Mouse (Mus musculus) ovary, adult 18-20 months (tissue): ENCODE measurements at regions not wholly inside any gene's neighbourhood (a gene's known extent, or its start where the extent isn't known, plus 50 kb on each side); places are given as distances from the start of the nearest gene placed in this dataset.

Experiments used
- DNase-seq: peaks from one replicate; pipeline ENCODE4 v3.0.0; 2022; ENCODE audit warnings: low spot score, mixed read lengths

GRCm38 (mm10) chr13:101555371-101555874, 212.6 kb downstream of the Pik3r1 start:
- no peak for DNase-seq

GRCm38 (mm10) chr13:101553131-101553549, 214.9 kb downstream of the Pik3r1 start:
- DNase-seq, result no peak

- no peak for DNase-seq
Observed at GRCm38 (mm10) chr13:101552451-101552850, 215.6 kb downstream of the Pik3r1 start.

GRCm38 (mm10) chr13:101551068-101551467, 216.9 kb downstream of the Pik3r1 start:
- DNase-seq, result no peak

GRCm38 (mm10) chr13:101550526-101550925, 217.5 kb downstream of the Pik3r1 start:
- no peak for DNase-seq

GRCm38 (mm10) chr13:101547887-101548286, 220.1 kb downstream of the Pik3r1 start:
- no peak for DNase-seq

GRCm38 (mm10) chr13:101547365-101547764, 220.7 kb downstream of the Pik3r1 start:
- no peak for DNase-seq

- no peak for DNase-seq
Observed at GRCm38 (mm10) chr13:101545344-101546181, 222.5 kb downstream of the Pik3r1 start.

- no peak for DNase-seq
Observed at GRCm38 (mm10) chr13:101540391-101541191, 227.4 kb downstream of the Pik3r1 start.

GRCm38 (mm10) chr13:101538110-101538509, 229.9 kb downstream of the Pik3r1 start:
- DNase-seq, result no peak

GRCm38 (mm10) chr13:101536019-101536418, 232.0 kb downstream of the Pik3r1 start:
- DNase-seq, result no peak

GRCm38 (mm10) chr13:101535331-101535866, 232.6 kb downstream of the Pik3r1 start:
- no peak for DNase-seq

- DNase-seq, result no peak
Observed at GRCm38 (mm10) chr13:101534490-101534889, 233.5 kb downstream of the Pik3r1 start.

GRCm38 (mm10) chr13:101532913-101533312, 235.1 kb downstream of the Pik3r1 start:
- DNase-seq, result no peak

- no peak for DNase-seq
Observed at GRCm38 (mm10) chr13:101527691-101528090, 240.3 kb downstream of the Pik3r1 start.

GRCm38 (mm10) chr13:101524781-101525180, 243.2 kb downstream of the Pik3r1 start:
- DNase-seq, result no peak

GRCm38 (mm10) chr13:101524223-101524622, 243.8 kb downstream of the Pik3r1 start:
- DNase-seq, result peak; percentile 13

- no peak for DNase-seq
Observed at GRCm38 (mm10) chr13:101523492-101523891, 244.5 kb downstream of the Pik3r1 start.

GRCm38 (mm10) chr13:101522597-101522996, 245.4 kb downstream of the Pik3r1 start:
- DNase-seq, result no peak

GRCm38 (mm10) chr13:101513354-101513753, 254.7 kb downstream of the Pik3r1 start:
- no peak for DNase-seq

- DNase-seq, result no peak
Observed at GRCm38 (mm10) chr13:101509946-101510345, 258.1 kb downstream of the Pik3r1 start.

- DNase-seq, result no peak
Observed at GRCm38 (mm10) chr13:101508331-101508730, 259.7 kb downstream of the Pik3r1 start.
